Mouse (Mus musculus) cerebellum, postnatal 10 days (tissue): ENCODE data around the gene Sox8.

Source experiments
- DNase-seq, 2 experiments: peaks; one replicate each; pipeline ENCODE4 v3.0.0; 2021; ENCODE audit warnings: mixed read lengths in 2 of 2

Sox8 gene

GRCm38 (mm10) chr17:25555666-25556629, 14.5 kb downstream of the Sox8 start:
- DNase-seq = peak in 1 of 2 experiments; percentile 43

DNA sequence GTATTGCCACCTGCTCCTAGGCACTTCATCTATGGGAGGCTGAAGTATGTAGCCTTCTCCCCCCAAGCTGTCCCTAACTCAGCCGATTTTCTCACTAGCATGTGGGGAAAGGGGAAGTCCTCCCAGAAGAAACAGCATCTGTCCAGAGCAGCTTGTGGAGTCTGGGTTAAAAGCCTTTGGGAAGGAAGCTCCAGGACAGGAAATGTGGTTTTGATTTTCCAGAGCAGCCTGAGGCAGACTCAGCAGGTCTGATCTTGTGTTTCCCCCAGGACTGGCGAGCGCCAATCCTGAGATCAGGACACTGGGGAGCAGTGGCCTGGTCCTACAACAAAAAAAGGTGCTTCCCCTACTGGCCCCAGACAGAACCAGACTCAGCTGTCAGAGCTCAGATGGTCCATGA, 15.3 kb downstream of the Sox8 start:
- DNase-seq = no peak

DNA sequence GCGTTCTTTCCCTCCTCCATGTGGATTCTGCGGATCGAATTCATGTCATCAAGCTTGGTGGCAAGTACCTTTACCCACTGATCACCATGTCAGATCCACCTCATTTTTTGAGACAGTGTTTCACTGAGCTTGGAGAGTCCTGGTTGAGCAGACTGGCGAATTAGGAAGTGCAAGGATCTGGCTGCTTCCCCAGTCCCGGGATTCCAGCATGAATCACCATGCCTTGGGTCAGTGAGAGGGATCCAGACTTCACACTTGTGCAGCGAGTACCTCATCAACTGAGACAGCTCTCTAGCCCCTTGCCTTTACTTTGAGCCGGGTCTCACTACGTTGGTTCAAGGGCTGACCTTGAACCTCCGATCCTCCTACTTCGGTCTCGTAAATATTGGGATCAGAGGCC, 19.2 kb downstream of the Sox8 start:
- DNase-seq = no peak

GRCm38 (mm10) chr17:25550020-25550419, 20.5 kb downstream of the Sox8 start:
- no peak for DNase-seq

- DNase-seq = no peak
These were observed 23.5 kb downstream of the Sox8 start for GRCm38 (mm10) chr17:25547026-25547425.

DNA sequence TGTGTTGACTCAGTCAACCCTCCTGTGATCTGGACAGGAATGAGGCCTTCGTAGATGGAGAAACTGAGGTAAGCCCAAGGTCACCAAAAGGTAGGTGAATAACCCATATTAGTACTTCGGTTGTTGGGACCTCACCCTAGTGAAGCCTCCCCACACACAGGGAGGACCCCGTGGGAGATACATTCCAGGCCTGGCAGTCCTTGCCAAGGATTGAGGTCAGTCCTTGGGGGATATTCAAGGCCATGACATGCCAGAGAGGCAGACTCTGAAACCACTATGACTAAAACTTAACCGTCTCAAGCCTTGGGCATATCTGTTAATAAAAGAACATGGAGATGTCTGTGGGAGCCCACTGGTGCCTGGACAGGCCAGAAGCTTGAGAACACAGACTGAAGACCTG, 28.7 kb downstream of the Sox8 start:
- no peak for DNase-seq

GRCm38 (mm10) chr17:25540731-25541130, 29.8 kb downstream of the Sox8 start:
- DNase-seq = no peak

GRCm38 (mm10) chr17:25538945-25539875, 31.3 kb downstream of the Sox8 start:
- DNase-seq = peak; percentile 66 to 74

DNA sequence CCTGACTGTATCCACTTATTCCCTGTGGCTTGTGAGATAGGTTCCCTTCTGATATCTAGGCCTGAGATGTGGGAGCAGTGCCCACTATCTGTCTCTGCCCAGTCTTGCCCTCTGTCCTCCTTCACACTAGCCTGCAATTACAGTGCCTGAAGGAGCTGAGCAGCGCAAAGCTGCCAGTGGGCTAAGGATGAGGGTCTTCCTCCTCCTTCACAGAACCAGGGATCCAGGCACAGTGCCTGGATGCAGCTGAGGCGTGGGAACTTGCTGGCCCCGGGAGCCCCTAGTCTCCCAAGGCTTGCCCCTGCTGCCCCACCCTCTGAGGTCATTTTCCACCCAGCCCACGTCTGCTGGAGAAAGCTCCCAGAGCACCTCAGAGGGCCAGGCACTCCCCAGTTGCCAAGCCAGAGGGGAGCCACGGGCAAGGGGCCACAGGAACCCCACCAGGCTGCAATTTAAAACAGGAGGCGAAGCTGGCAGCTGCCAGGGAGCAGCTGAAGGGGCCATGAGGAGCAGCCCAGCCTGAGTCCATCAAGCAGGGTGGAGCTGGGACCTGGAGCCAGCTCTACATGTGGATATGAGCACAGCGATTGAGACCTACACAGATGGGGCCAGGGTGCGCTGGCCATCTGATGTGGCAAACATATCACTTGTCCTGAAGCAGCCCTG, 40.0 kb downstream of the Sox8 start:
- peak; percentile 52 to 77 for DNase-seq

- no peak for DNase-seq
These were observed 48.4 kb downstream of the Sox8 start for GRCm38 (mm10) chr17:25522080-25522479.

DNA sequence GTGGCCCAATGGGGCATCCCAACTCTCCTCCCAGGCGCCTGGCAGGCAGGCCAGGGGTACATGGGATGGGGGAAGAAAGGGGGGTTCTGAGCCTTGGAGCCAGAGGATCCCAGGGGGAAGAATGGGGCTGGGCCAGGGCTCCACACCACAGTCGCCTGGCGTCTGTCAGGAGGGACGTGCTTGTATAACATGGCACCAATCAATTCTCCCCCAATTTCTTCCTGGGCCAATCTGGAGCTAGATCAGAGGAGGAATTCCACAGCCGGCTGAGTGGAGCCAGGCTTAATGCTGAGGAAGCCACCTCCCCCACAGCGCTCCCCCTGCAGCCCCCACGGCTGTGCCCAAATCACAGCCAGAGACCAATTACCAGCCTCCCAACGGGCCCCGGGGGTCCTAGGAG, 50.0 kb downstream of the Sox8 start:
- DNase-seq = no peak

- DNase-seq = peak in 1 of 2 experiments; percentile 67
These were observed 51.0 kb downstream of the Sox8 start for GRCm38 (mm10) chr17:25519511-25519910.

- peak in 1 of 2 experiments; percentile 57 for DNase-seq
These were observed 52.3 kb downstream of the Sox8 start for GRCm38 (mm10) chr17:25518144-25518543.

DNA sequence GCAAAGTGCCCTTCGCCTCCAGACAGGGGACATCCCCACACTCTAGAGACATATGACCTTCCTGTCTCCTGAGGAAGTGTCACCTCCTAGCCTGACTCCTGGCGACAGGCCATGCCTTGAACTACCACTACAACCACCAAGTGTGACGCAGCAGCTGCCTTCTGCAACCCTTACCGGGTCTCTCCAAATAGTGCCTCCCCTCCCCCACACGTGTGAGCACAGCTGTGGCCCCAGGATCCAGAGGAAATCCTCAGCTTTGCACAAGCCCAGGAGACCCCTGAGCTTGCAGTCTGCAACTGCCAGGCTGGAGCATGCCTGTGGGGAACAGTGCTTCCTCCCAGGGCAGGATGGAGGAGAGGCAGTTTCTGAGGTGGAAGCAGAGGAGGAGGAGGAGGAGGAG, 54.2 kb downstream of the Sox8 start:
- DNase-seq = no peak
